9 mouse cellular contexts compared by ENCODE assay signal in genomic region chr6:85513531-85513910, GRCm38 (mm10). TPM values are rescaled to one million over a fixed set of nuclear protein-coding genes. Genes with fewer than 3 reads are reported as not detected.
A peak's percentile ranks its signal among the peaks of the same experiment; 100 is the strongest.
DNase-seq lines count a peak whose midpoint lies in the region; ATAC-seq and TF ChIP-seq lines count a peak whose summit lies in the region.
"Had no signal": no experiment of that assay in that cellular context is flagged by ENCODE, and none has a peak within 500 bp of the region (broad histone marks: within the 10 kb centered on the region; RNA-seq: fewer than 3 reads in every experiment).

Egr4 (minus strand) TSS chr6:85513589.

- H3K4me1 ChIP-seq in heart, embryonic 11.5 days (ENCODE audit: control insufficient read depth, insufficient read depth, low read length) = peaks cover 15% of the 10 kb centered on the region
- peaks cover 29% of the 10 kb centered on the region for H3K4me1 ChIP-seq in embryonic facial prominence, embryonic 15.5 days
- H3K4me1 ChIP-seq in hindbrain, postnatal 0 days (ENCODE audit: insufficient read depth, low read length) = peaks cover 25% of the 10 kb centered on the region
- H3K4me1 ChIP-seq in limb, embryonic 12.5 days (replicated peaks) = peaks cover 28% of the 10 kb centered on the region

- no peak for TF ChIP-seq CTCF in hindbrain, postnatal 0 days (IDR thresholded peaks at IDR 0.05; ENCODE audit: low read depth)

- peaks cover 76% of the 10 kb centered on the region for H3K27me3 ChIP-seq in heart, embryonic 11.5 days (ENCODE audit: control insufficient read depth, insufficient read depth, low read length)
- peaks cover 85% of the 10 kb centered on the region for H3K27me3 ChIP-seq in embryonic facial prominence, embryonic 15.5 days
- peaks cover 45% of the 10 kb centered on the region for H3K27me3 ChIP-seq in hindbrain, postnatal 0 days (ENCODE audit: insufficient read depth, low read length)
- H3K27me3 ChIP-seq in limb, embryonic 12.5 days = peaks cover 93% of the 10 kb centered on the region

- DNase-seq in heart, postnatal 36 days = no peak
- peak; percentile 49 to 68 for DNase-seq in adrenal gland, postnatal 36 days
- peak; percentile 86 for DNase-seq in hindbrain, postnatal 0 days (ENCODE audit: low spot score)
- DNase-seq in naive thymus-derived CD4-positive, alpha-beta T cell, adult 2 months (ENCODE audit: low read depth) = peak; percentile 32
- peak; percentile 40 for DNase-seq in thymus, postnatal 0 days (ENCODE audit: low spot score)

- intact Hi-C loops in heart, postnatal 36 days (cut with DNase I) = no loop called here

- H3K36me3 ChIP-seq in heart, embryonic 11.5 days (ENCODE audit: control insufficient read depth, insufficient read depth, low read length) = no peaks in the 10 kb centered on the region
- H3K36me3 ChIP-seq in embryonic facial prominence, embryonic 15.5 days = no peaks in the 10 kb centered on the region
- H3K36me3 ChIP-seq in hindbrain, postnatal 0 days (ENCODE audit: insufficient read depth, low read length) = no peaks in the 10 kb centered on the region
- no peaks in the 10 kb centered on the region for H3K36me3 ChIP-seq in limb, embryonic 12.5 days

- WGBS in heart, embryonic 11.5 days (ENCODE audit: insufficient replicate concordance) = 1% methylated on average over 38 of the region's 38 CpGs
- under 1% methylated on average over 36 of the region's 38 CpGs for WGBS in embryonic facial prominence, embryonic 15.5 days
- under 1% methylated on average over 38 of the region's 38 CpGs for WGBS in hindbrain, postnatal 0 days
- under 1% methylated on average over 37 of the region's 38 CpGs for WGBS in limb, embryonic 12.5 days

- H3K9me3 ChIP-seq in heart, embryonic 11.5 days (replicated peaks; ENCODE audit: control insufficient read depth, low read length) = no peaks in the 10 kb centered on the region
- H3K9me3 ChIP-seq in embryonic facial prominence, embryonic 15.5 days (replicated peaks) = no peaks in the 10 kb centered on the region
- H3K9me3 ChIP-seq in hindbrain, postnatal 0 days (ENCODE audit: low read length) = no peaks in the 10 kb centered on the region
- 0 out of 2 replicates have a peak, but pooled peaks cover 3% of the 10 kb centered on the region for H3K9me3 ChIP-seq in limb, embryonic 12.5 days

- ATAC-seq in heart, embryonic 11.5 days (replicated peaks; ENCODE audit: insufficient number of reproducible peaks, low FRiP score, low TSS enrichment) = no peak
- ATAC-seq in embryonic facial prominence, embryonic 15.5 days (ENCODE audit: insufficient number of reproducible peaks, low FRiP score, low TSS enrichment, low read depth) = no peak
- ATAC-seq in hindbrain, postnatal 0 days = peak; percentile 76
- ATAC-seq in limb, embryonic 12.5 days (ENCODE audit: insufficient number of reproducible peaks, insufficient read depth, low FRiP score, low TSS enrichment, low read depth) = peak; percentile 48

- no peak within 1 kb of the TSS for H3K9ac ChIP-seq in heart, embryonic 11.5 days (ENCODE audit: low read depth, low read length)
- H3K9ac ChIP-seq in embryonic facial prominence, embryonic 15.5 days = no peak within 1 kb of the TSS
- H3K9ac ChIP-seq in hindbrain, postnatal 0 days (replicated peaks; ENCODE audit: low read length) = no peak within 1 kb of the TSS; the same call in 1 of the 2 replicates
- H3K9ac ChIP-seq in limb, embryonic 12.5 days (replicated peaks) = no peak within 1 kb of the TSS

- no peak within 1 kb of the TSS for H3K27ac ChIP-seq in heart, embryonic 11.5 days (ENCODE audit: low read depth, low read length)
- H3K27ac ChIP-seq in embryonic facial prominence, embryonic 15.5 days (replicated peaks) = no peak within 1 kb of the TSS
- no peak within 1 kb of the TSS for H3K27ac ChIP-seq in hindbrain, postnatal 0 days
- H3K27ac ChIP-seq in limb, embryonic 12.5 days = no peak within 1 kb of the TSS

- H3K4me2 ChIP-seq in heart, embryonic 11.5 days = peak within 1 kb of the TSS; percentile 93
- H3K4me2 ChIP-seq in embryonic facial prominence, embryonic 15.5 days (replicated peaks) = peak within 1 kb of the TSS; percentile 65
- H3K4me2 ChIP-seq in hindbrain, postnatal 0 days (ENCODE audit: low read depth, low read length) = peak within 1 kb of the TSS; percentile 79
- peak within 1 kb of the TSS; percentile 80 for H3K4me2 ChIP-seq in limb, embryonic 12.5 days

- peak within 1 kb of the TSS; percentile 51 for H3K4me3 ChIP-seq in heart, embryonic 11.5 days (ENCODE audit: low read depth, low read length)
- peak within 1 kb of the TSS; percentile 43 for H3K4me3 ChIP-seq in embryonic facial prominence, embryonic 15.5 days (replicated peaks)
- H3K4me3 ChIP-seq in hindbrain, postnatal 0 days (ENCODE audit: low read length) = peak within 1 kb of the TSS; percentile 45
- H3K4me3 ChIP-seq in limb, embryonic 12.5 days (replicated peaks) = peak within 1 kb of the TSS; percentile 46

RNA-seq across cellular contexts. Expression of gene Egr4, which starts in this region (rescaled TPM):
- polyA plus RNA-seq in heart, embryonic 11.5 days (2014; fragmentation: Nextera tagmentation; extraction: Ambion mirVana) = not detected in 2 replicates
- total RNA-seq in heart, postnatal 36 days (2021) = not detected
- total RNA-seq in adrenal gland, postnatal 36 days (2021) = not detected
- polyA plus RNA-seq in embryonic facial prominence, embryonic 15.5 days (2015; fragmentation: Nextera tagmentation; extraction: Ambion mirVana) = not detected in 2 replicates
- 0.37 TPM in 1 of 2 replicates, not detected in the other for total RNA-seq in hindbrain, postnatal 0 days (2014; rRNA removed)
- polyA plus RNA-seq in hindbrain, postnatal 0 days (2015; fragmentation: Nextera tagmentation; extraction: Ambion mirVana) = 0.10 and 0.30 TPM in 2 replicates
- polyA plus RNA-seq in limb, embryonic 12.5 days (2016; fragmentation: Nextera tagmentation; extraction: Ambion mirVana) = not detected in 2 replicates
- 0.05 TPM in 1 of 2 replicates, not detected in the other for polyA plus RNA-seq in thymus, postnatal 0 days (2015; fragmentation: Nextera tagmentation; extraction: Ambion mirVana)
- total RNA-seq: liver, adult 2 months had no signal
- polyA plus RNA-seq: liver, adult 2 months had no signal

Comparison
In these comparisons a context has a peak if more than half of its experiments do, and no peak if none do; other contexts are left out.
1. Peak in DNase-seq in adrenal gland, postnatal 36 days; RNA of the gene not detected or under 1 TPM.
2. Peak in DNase-seq, ATAC-seq, H3K4me3 ChIP-seq and H3K4me2 ChIP-seq in hindbrain, postnatal 0 days; RNA of the gene not detected or under 1 TPM.
3. Peak in ATAC-seq, H3K4me3 ChIP-seq and H3K4me2 ChIP-seq in limb, embryonic 12.5 days; RNA of the gene not detected or under 1 TPM.
4. Peak in DNase-seq in thymus, postnatal 0 days; RNA of the gene not detected or under 1 TPM.